Mouse (Mus musculus): ENCODE measurements around the gene Nxpe2.

The Nxpe2 gene

DNA sequence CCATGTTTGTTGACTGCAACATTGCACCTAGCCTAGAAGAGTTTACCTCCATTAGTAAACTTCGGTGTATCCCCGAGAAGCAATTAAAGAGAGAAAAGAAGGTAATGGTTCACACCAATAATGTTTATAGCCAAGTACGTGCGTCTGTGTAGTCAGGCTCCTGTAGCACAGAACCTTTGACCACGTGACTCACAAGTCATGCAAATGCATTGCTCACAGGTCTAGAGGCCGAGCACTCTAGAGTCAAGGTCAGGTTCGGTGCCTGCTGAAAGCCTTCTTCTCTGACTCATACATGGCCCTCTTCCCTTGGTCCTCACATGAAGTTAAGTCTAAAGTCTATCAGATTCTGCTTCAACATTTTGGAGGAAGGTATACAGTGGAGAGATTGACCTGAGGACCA lies 54.3 kb downstream of the Nxpe2 start:
- DNase-seq (ENCODE audit: low spot score), result no peak

DNA sequence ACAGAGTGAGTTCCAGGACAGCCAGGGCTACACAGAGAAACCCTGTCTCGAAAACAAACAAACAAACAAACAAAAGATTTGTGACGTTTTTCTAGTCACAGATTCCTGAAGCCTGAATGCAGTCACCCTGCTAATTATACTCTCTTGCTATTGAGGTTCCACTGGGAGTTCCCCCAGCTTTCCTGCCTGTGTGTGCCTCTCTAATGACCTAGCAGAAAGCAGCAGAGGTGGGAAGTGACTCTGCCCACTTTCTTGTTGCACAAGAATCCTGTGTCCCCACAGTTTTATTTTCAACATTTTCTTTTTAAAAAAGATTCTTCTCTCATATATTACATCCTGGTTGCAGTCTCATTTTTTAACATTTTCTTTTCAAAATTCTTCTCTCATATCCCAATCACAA lies 58.5 kb downstream of the Nxpe2 start:
- no peak for DNase-seq (ENCODE audit: low spot score)

DNA sequence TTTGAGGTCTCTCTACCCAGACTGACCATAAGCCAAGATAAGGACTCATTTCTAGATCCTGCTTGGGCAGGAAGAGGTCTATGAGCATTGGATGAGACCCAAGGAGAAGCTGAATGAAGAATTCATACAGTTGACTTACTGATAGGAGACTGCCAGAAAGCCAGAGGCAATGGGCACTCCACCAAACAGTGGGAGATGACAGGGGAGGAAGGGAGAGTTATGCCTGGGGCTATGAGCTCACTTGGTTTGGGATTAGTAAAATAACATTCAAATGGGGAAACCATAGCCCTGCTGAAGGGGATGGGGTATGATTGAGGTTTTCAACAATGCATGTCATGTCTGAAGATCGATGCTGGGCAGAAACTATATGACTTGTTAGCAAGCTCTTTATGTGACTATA lies 63.0 kb downstream of the Nxpe2 start:
- DNase-seq (ENCODE audit: low spot score), result no peak

DNA sequence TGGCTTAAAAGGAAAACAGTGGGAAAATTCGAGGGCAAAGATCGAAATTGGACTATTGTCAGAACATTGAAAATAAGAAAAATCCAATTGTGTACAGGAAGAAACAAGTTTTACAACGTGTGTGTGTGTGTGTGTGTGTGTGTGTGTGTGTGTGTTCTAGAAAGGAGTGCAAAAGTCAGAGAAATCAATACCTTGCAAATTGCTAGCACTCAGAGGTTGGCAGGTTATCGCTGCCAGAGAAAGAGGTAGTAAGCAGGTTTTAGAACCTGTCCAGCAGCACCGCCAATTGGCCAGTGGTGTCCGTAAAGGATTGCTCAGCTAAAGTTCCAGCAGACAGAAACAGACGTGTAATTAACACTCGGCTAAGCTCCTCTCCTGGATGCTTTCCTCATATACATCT lies 69.0 kb downstream of the Nxpe2 start:
- DNase-seq (ENCODE audit: low spot score), result no peak

DNA sequence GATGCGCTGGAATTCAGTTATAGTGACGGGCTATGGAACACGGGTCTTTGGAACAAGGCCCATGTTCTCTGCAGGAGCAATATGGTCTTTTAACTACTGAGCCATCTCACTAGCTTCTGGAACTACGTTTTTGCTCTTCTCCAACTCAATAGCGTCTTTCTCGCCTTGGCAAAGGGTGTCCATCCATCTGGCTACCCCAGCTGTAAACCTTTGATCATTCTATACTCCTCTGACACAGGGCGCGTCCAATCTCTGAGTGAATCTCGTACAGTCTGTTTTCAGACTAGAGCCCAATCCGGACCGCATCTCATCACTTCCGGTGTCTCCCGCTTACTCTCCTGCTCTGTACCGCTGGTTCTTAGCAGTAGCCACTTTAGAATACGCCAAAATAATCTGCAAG lies 76.4 kb downstream of the Nxpe2 start:
- DNase-seq (ENCODE audit: low spot score), result no peak
